Mouse (Mus musculus) E14TG2a.4 (cell line): ENCODE measurements around the gene Cpa5.

Experiments used
- CTCF ChIP-seq: conservative IDR thresholded peaks from 2 replicates; pipeline ENCODE4 v1.5.1; 2014; ENCODE audit warnings: low read length
- NANOG ChIP-seq: IDR thresholded peaks from 2 replicates; pipeline ENCODE4 v1.6.1; 2014; ENCODE audit warnings: borderline replicate concordance, low read length, mixed read lengths
- POU5F1 ChIP-seq: IDR thresholded peaks from 2 replicates; pipeline ENCODE4 v1.6.1; 2014; ENCODE audit warnings: low read length, borderline replicate concordance

DNA sequence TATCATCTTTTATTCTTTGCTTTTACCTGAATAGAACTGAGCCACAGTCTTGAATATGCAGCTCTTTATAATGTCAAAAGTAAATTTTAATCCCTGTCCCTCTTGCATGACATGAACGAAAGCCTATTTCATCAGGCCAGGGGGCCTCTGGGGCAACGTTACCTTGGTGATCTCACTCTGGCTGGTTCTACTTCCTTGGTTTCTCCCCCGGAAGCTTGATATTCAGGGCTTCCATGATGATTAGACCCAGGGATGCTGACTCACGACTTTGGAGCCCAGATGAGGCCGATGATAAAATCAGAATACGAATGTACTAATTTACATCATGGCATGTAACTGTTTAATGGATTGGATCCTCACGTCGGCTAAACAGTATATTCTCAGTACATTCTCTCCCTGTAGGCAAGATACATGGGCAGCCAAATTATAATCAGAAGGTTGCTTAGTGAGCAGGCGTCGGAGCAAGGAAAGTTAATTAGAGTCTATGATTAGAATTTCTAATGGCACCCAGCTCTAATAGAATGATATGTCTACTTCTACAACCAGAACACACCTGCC is 18.3 kb upstream of the Cpa5 start:
- TF ChIP-seq CTCF (no peak), POU5F1 (no peak), NANOG (no peak)
